In genomic region chr8:126622111-126622795, GRCm38 (mm10) we compare ENCODE assay signal across 23 mouse cellular contexts. TPM values are rescaled to one million over a fixed set of nuclear protein-coding genes. Genes with fewer than 3 reads are reported as not detected.
DNase-seq lines count a peak whose midpoint lies in the region; ATAC-seq lines count a peak whose summit lies in the region.
"Had no signal": no experiment of that assay in that cellular context is flagged by ENCODE, and none has a peak within 500 bp of the region (broad histone marks: within the 10 kb centered on the region; RNA-seq: fewer than 3 reads in every experiment).

No protein-coding gene starts in this region.

- H3K27ac ChIP-seq in heart, embryonic 16.5 days (ENCODE audit: low read length), result peak overlapping the region; percentile 17; the same call in 1 of the 2 replicates
- no peak overlapping the region for H3K27ac ChIP-seq in heart, embryonic 12.5 days (ENCODE audit: poor library complexity, severe bottlenecking)
- H3K27ac ChIP-seq: embryonic facial prominence, embryonic 13.5 days; embryonic facial prominence, embryonic 15.5 days; forebrain, embryonic 10.5 days; forebrain, embryonic 12.5 days had no signal

- H3K4me1 ChIP-seq in heart, embryonic 16.5 days (ENCODE audit: control insufficient read depth, insufficient read depth, low read length), result no peaks in the 10 kb centered on the region
- no peaks in the 10 kb centered on the region for H3K4me1 ChIP-seq in heart, embryonic 12.5 days (replicated peaks)
- H3K4me1 ChIP-seq: embryonic facial prominence, embryonic 15.5 days; forebrain, embryonic 10.5 days; forebrain, embryonic 12.5 days had no signal

- peak; percentile 61 for DNase-seq in thymus, postnatal 0 days (ENCODE audit: low spot score)
- DNase-seq in thymus, postnatal 14 days, result peak; percentile 58
- DNase-seq in thymus, postnatal 4 days, result peak; percentile 56
- no peak for DNase-seq in right cerebral cortex, postnatal 4 days
- DNase-seq in kidney, postnatal 25 days, result no peak
- DNase-seq: adrenal gland, adult 8-10 months; adrenal gland, postnatal 14 days; adrenal gland, postnatal 36 days; cerebellum, adult 11-12 months; cerebellum, adult 8-10 months; cerebellum, adult 9-11 months; cerebellum, postnatal 14 days; cerebellum, postnatal 36 days; embryo, embryonic 11 days had no signal

- no peak for ATAC-seq in heart, embryonic 16.5 days (replicated peaks; ENCODE audit: extremely low read depth, insufficient read depth, low FRiP score)
- ATAC-seq in heart, embryonic 12.5 days (ENCODE audit: insufficient number of reproducible peaks, low FRiP score), result no peak
- ATAC-seq: forebrain, embryonic 14.5 days; forebrain, embryonic 16.5 days had no signal

- H3K4me3 ChIP-seq in heart, embryonic 16.5 days (ENCODE audit: low read length), result no peak overlapping the region
- no peak overlapping the region for H3K4me3 ChIP-seq in heart, embryonic 12.5 days
- H3K4me3 ChIP-seq: embryonic facial prominence, embryonic 13.5 days; embryonic facial prominence, embryonic 15.5 days; erythroblast, embryonic 14.5 days; forebrain, embryonic 10.5 days; forebrain, embryonic 12.5 days had no signal

- no peak overlapping the region for H3K4me2 ChIP-seq in heart, embryonic 16.5 days (ENCODE audit: low read depth, low read length)
- no peak overlapping the region for H3K4me2 ChIP-seq in heart, embryonic 12.5 days
- H3K4me2 ChIP-seq: embryonic facial prominence, embryonic 13.5 days; embryonic facial prominence, embryonic 15.5 days; forebrain, embryonic 12.5 days had no signal

- H3K9me3 ChIP-seq in heart, embryonic 16.5 days (replicated peaks; ENCODE audit: control insufficient read depth, low read length), result no peaks in the 10 kb centered on the region
- H3K9me3 ChIP-seq in heart, embryonic 12.5 days (replicated peaks), result no peaks in the 10 kb centered on the region
- H3K9me3 ChIP-seq: embryonic facial prominence, embryonic 13.5 days; embryonic facial prominence, embryonic 15.5 days; forebrain, embryonic 10.5 days; forebrain, embryonic 12.5 days had no signal

- 83% methylated on average over 9 of the region's 9 CpGs for WGBS in heart, embryonic 16.5 days
- WGBS in heart, embryonic 12.5 days, result 80% methylated on average over 9 of the region's 9 CpGs

- no peaks in the 10 kb centered on the region for H3K36me3 ChIP-seq in heart, embryonic 16.5 days (ENCODE audit: control insufficient read depth, insufficient read depth)
- H3K36me3 ChIP-seq in heart, embryonic 12.5 days, result no peaks in the 10 kb centered on the region
- H3K36me3 ChIP-seq: embryonic facial prominence, embryonic 13.5 days; embryonic facial prominence, embryonic 15.5 days; forebrain, embryonic 10.5 days; forebrain, embryonic 12.5 days had no signal

- H3K27me3 ChIP-seq in heart, embryonic 16.5 days (ENCODE audit: control insufficient read depth, insufficient read depth, low read length), result no peaks in the 10 kb centered on the region
- H3K27me3 ChIP-seq in heart, embryonic 12.5 days (replicated peaks), result no peaks in the 10 kb centered on the region
- H3K27me3 ChIP-seq: embryonic facial prominence, embryonic 13.5 days; embryonic facial prominence, embryonic 15.5 days; forebrain, embryonic 12.5 days had no signal

- no peak overlapping the region for H3K9ac ChIP-seq in heart, embryonic 16.5 days (ENCODE audit: low read length)
- H3K9ac ChIP-seq in heart, embryonic 12.5 days, result no peak overlapping the region
- H3K9ac ChIP-seq: embryonic facial prominence, embryonic 13.5 days; embryonic facial prominence, embryonic 15.5 days; forebrain, embryonic 12.5 days had no signal

RNA-seq across cellular contexts. Expression of gene Irf2bp2, which starts 28.5 kb away (rescaled TPM):
- 9.1 and 9.8 TPM in 2 replicates for polyA plus RNA-seq in heart, embryonic 16.5 days (2015; fragmentation: Nextera tagmentation; extraction: Ambion mirVana)
- 8.9 and 9.7 TPM in 2 replicates for polyA plus RNA-seq in heart, embryonic 12.5 days (2016; fragmentation: Nextera tagmentation; extraction: Ambion mirVana)
- 14.9 and 20.3 TPM in 2 replicates for polyA plus RNA-seq in thymus, postnatal 0 days (2015; fragmentation: Nextera tagmentation; extraction: Ambion mirVana)

Comparison
In these comparisons a context has a peak if more than half of its experiments do, and no peak if none do; other contexts are left out.
1. DNase-seq: peak in thymus, postnatal 0 days (single experiment), thymus, postnatal 14 days (single experiment) and thymus, postnatal 4 days (single experiment); none in right cerebral cortex, postnatal 4 days (single experiment) and kidney, postnatal 25 days (0 of 2).